Mouse (Mus musculus): Measurements from ENCODE around the gene Cdc14a. TPM values are rescaled to one million over a fixed set of nuclear protein-coding genes. Genes with fewer than 3 reads are reported as not detected.

Cdc14a gene
- polyA plus RNA-seq, 1 experiment, result 2.9 TPM

DNA sequence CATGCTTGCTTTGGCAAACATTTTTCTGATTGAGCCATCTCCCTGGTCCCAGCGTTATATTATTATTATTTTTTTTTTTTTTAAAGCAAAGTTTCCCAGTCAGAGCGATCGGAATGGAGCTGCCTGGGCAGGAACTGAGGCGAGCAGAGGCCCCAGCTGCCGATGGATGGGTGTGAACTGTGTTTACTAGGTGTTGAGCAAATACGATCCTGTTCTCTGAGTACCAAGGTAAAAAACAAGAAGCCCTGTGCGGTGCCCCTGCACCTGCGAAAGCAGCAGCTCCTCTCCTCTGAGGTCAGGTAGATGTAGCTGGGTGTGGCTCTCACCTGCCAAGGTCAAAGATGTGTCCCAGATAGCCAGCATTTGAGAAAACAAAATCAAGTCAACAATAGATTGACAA lies 83.6 kb downstream of the Cdc14a start:
- no peak overlapping the region for H3K4me3 ChIP-seq (ENCODE audit: insufficient read depth, low read length)
- H3K4me1 ChIP-seq (ENCODE audit: control insufficient read depth, insufficient read depth, low read length), result no peaks in the 10 kb centered on the region
- no peak overlapping the region for H3K27ac ChIP-seq (ENCODE audit: insufficient read depth, low read length)
- TF ChIP-seq POLR2A (IDR thresholded peaks at IDR 0.05; ENCODE audit: extremely low read depth, insufficient read depth, low read length) (no peak), CTCF (IDR thresholded peaks at IDR 0.05; ENCODE audit: extremely low read depth, insufficient read depth, low read length) (no peak)

DNA sequence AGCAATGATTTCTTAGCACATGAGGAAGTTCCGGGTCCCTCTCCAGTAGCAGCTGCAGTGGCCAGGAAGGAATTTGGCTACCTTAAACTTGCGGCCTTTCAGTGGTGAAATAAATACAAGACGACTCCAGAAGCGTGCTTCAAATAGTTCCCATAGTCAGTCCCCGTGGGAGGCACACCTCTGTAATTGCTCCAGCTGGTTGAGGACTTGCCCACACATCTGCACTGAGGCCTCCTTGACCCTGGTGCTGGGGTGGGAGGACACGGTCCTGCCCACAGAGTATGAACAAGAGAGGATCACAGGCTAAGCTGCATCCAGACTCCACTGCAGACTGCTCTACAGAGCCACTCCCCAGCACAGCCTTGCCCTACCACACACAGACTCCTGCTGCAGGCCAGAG lies 85.2 kb downstream of the Cdc14a start:
- H3K27ac ChIP-seq (ENCODE audit: insufficient read depth, low read length), result no peak overlapping the region
- no peaks in the 10 kb centered on the region for H3K4me1 ChIP-seq (ENCODE audit: control insufficient read depth, insufficient read depth, low read length)
- H3K4me3 ChIP-seq (ENCODE audit: insufficient read depth, low read length), result no peak overlapping the region
- no peak for TF ChIP-seq POLR2A (IDR thresholded peaks at IDR 0.05; ENCODE audit: extremely low read depth, insufficient read depth, low read length)
- TF ChIP-seq CTCF (IDR thresholded peaks at IDR 0.05; ENCODE audit: extremely low read depth, insufficient read depth, low read length), result no peak

DNA sequence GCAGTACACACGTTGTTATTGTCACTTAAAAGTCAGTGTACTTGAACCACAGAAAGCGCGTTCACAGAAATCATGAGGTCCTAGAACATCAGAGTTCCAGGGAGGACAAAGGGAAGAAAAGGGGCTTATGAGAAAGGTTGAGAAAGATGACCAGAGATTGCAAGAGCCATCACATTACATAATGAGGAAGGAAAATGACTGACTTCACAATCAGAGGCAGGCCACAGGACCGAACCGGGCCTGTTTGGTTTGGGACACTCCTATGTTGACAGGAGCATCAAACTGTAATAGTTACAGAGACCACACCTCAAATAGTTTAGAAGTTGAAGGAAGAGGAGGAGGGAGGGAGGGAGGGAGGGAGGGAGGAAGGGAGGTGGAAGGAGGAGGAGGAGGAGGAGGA lies 86.0 kb downstream of the Cdc14a start:
- Histone ChIP-seq H3K4me1 (ENCODE audit: control insufficient read depth, insufficient read depth, low read length) (no peaks in the 10 kb centered on the region), H3K4me3 (ENCODE audit: insufficient read depth, low read length) (no peak overlapping the region), H3K27ac (ENCODE audit: insufficient read depth, low read length) (no peak overlapping the region)
- TF ChIP-seq POLR2A (IDR thresholded peaks at IDR 0.05; ENCODE audit: extremely low read depth, insufficient read depth, low read length), result no peak
- TF ChIP-seq CTCF (IDR thresholded peaks at IDR 0.05; ENCODE audit: extremely low read depth, insufficient read depth, low read length), result no peak

DNA sequence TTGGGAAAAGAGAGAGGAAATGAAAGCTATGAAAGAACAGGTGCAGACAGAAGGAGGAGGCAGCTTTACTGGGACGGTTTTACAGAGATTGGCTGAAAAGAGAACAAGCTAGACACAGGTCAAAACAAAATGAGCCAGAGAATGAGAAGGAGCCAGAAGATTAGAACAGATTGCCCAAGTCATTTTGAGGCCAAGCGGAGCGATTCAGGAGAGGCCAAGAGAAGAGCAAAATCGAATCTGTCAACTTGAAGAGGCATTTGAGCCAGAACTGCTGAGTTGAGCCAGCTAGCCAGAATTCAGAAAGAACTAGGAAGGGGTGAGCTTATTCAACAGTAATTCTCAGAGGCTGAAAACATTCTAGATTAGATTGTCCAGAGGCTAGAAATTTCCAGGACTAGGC lies 88.8 kb downstream of the Cdc14a start:
- TF ChIP-seq CTCF (IDR thresholded peaks at IDR 0.05; ENCODE audit: extremely low read depth, insufficient read depth, low read length) (no peak), POLR2A (IDR thresholded peaks at IDR 0.05; ENCODE audit: extremely low read depth, insufficient read depth, low read length) (no peak)
- no peak overlapping the region for H3K27ac ChIP-seq (ENCODE audit: insufficient read depth, low read length)
- H3K4me1 ChIP-seq (ENCODE audit: control insufficient read depth, insufficient read depth, low read length), result no peaks in the 10 kb centered on the region
- H3K4me3 ChIP-seq (ENCODE audit: insufficient read depth, low read length), result no peak overlapping the region

DNA sequence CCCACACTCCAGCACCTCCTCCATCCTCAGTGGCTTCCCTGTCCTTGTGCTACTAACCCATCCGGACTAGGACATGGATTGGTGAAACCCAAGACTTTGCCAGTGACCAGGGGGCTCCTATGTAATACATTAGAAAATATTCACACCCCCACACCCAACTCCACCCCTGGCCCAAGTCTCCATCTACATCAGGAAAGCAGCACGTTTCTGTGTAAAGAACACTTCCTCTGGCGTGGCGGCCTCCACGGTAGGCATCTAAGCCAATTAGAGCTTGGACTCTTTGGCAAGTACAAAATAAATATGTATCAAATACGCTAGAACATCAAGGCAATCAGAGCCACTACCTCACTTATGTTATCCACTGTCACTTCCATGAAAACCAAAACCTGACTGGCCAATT lies 90.1 kb downstream of the Cdc14a start:
- no peak overlapping the region for H3K27ac ChIP-seq (ENCODE audit: insufficient read depth, low read length)
- no peak overlapping the region for H3K4me3 ChIP-seq (ENCODE audit: insufficient read depth, low read length)
- TF ChIP-seq POLR2A (IDR thresholded peaks at IDR 0.05; ENCODE audit: extremely low read depth, insufficient read depth, low read length) (no peak), CTCF (IDR thresholded peaks at IDR 0.05; ENCODE audit: extremely low read depth, insufficient read depth, low read length) (no peak)
- H3K4me1 ChIP-seq (ENCODE audit: control insufficient read depth, insufficient read depth, low read length), result no peaks in the 10 kb centered on the region

DNA sequence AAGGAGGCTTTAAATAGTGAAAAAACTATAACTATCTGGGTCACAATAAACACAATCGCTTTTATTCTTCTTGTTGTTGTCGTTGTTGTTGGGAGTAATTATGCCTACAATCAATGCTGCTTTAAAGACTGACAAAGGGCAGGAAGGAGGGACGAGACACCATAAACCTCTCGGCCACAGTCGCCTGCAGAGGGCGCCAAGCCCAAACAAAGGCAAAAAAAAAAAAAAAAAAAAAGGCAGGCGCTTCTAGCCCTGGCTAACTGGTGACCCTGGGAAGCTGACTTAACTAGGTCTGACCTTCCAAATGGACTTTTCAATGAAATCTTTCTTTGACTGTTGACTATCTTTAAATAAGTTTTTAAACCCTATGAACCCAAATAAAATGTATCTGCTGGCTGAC lies 90.6 kb downstream of the Cdc14a start:
- TF ChIP-seq CTCF (IDR thresholded peaks at IDR 0.05; ENCODE audit: extremely low read depth, insufficient read depth, low read length) (peak; percentile 40; the same call in 1 of the 2 replicates), POLR2A (IDR thresholded peaks at IDR 0.05; ENCODE audit: extremely low read depth, insufficient read depth, low read length) (no peak)
- Histone ChIP-seq H3K4me3 (ENCODE audit: insufficient read depth, low read length) (no peak overlapping the region), H3K4me1 (ENCODE audit: control insufficient read depth, insufficient read depth, low read length) (no peaks in the 10 kb centered on the region), H3K27ac (ENCODE audit: insufficient read depth, low read length) (no peak overlapping the region)

DNA sequence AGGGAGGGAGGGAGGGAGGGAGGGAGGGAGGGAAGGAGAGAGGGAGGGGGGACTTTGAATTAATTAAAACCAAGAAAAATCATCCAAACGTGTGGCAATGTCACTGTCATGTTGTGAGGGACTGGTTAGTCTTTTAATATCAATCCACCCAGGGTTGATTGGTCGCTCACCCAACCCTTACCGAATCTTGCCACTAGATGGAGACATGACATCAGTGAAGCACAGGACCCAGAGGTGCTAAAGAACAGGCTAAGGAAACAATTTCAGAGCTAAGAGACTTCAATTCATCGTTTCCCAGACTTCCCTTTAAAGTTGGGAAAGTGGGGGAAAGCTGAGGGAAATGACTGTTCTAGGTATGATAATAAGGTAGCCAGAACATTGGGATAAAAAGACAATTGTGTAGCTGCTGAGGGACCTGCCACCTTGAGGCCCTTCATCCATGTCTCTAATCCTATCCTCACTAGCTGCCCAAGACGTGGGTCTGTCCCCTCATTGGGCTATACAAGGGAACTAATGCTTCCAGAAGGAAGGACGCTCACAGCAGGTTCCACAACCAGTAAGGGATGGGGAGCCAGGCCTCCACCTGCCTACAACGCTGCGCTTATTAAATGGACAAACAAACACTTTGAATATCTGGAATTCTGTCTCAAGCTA lies 91.9 kb downstream of the Cdc14a start:
- TF ChIP-seq CTCF (IDR thresholded peaks at IDR 0.05; ENCODE audit: extremely low read depth, insufficient read depth, low read length), result peak; percentile 90
- no peak for TF ChIP-seq POLR2A (IDR thresholded peaks at IDR 0.05; ENCODE audit: extremely low read depth, insufficient read depth, low read length)
- Histone ChIP-seq H3K4me1 (ENCODE audit: control insufficient read depth, insufficient read depth, low read length) (no peaks in the 10 kb centered on the region), H3K4me3 (ENCODE audit: insufficient read depth, low read length) (no peak overlapping the region), H3K27ac (ENCODE audit: insufficient read depth, low read length) (no peak overlapping the region)

DNA sequence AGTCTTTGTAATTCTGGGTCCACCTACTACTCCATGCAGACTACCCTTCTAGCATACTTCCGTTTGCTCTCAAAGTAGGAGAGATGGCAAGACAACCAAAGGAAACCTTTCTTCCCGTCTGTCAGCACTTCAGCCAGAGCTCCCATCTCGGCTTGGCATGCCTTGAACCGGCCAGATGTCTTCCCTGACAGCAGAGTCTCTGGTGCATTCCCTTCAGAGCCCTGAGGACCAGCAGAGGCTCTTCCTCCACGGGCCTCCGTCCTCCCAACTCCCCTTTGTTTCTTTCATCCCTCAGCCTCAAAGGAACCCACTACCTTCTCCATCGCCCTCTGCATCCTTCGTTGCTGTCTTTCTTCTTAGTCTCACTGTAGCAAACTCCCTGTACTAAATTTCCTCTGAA lies 93.9 kb downstream of the Cdc14a start:
- Histone ChIP-seq H3K4me3 (ENCODE audit: insufficient read depth, low read length) (no peak overlapping the region), H3K27ac (ENCODE audit: insufficient read depth, low read length) (no peak overlapping the region), H3K4me1 (ENCODE audit: control insufficient read depth, insufficient read depth, low read length) (0 out of 2 replicates have a peak, but pooled peaks cover 2% of the 10 kb centered on the region)
- TF ChIP-seq POLR2A (IDR thresholded peaks at IDR 0.05; ENCODE audit: extremely low read depth, insufficient read depth, low read length), result no peak
- no peak for TF ChIP-seq CTCF (IDR thresholded peaks at IDR 0.05; ENCODE audit: extremely low read depth, insufficient read depth, low read length)

DNA sequence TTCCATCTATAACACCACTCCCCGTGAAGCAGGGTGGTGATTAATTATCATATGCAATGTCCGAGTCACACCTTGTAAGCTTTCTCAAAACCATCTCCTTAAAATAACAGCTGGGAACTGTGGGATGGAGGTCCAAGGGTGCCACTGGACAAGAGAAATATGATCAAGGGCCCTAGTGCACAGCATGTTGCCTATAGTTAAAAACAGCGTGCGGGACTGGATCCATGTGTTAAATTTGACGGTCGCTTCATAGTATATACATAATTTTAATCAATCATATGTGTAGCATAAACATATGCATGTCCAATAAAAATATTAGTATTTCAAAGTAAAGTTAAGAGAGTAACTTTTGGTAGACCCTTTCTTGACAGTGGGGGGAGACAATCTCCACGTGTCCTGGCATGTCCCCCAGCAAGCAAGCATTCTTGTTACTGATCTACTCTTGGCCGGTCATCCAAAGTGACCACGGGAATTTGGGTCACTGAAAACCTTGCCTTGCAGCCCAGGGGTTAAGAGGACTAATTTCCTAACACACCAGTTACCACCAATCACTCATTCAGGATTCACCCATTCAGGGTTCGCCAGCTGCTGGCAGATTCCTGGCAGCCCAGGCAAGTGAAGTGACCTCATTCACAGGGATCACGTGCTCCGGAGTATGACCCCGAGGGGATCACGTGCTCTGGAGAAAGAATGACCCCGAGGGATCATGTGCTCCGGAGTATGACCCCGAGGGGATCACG lies 94.6 kb downstream of the Cdc14a start:
- H3K4me1 ChIP-seq (ENCODE audit: control insufficient read depth, insufficient read depth, low read length), result 0 out of 2 replicates have a peak, but pooled peaks cover 2% of the 10 kb centered on the region
- TF ChIP-seq POLR2A (IDR thresholded peaks at IDR 0.05; ENCODE audit: extremely low read depth, insufficient read depth, low read length) (no peak), CTCF (IDR thresholded peaks at IDR 0.05; ENCODE audit: extremely low read depth, insufficient read depth, low read length) (no peak)
- no peak overlapping the region for H3K27ac ChIP-seq (ENCODE audit: insufficient read depth, low read length)
- no peak overlapping the region for H3K4me3 ChIP-seq (ENCODE audit: insufficient read depth, low read length)

DNA sequence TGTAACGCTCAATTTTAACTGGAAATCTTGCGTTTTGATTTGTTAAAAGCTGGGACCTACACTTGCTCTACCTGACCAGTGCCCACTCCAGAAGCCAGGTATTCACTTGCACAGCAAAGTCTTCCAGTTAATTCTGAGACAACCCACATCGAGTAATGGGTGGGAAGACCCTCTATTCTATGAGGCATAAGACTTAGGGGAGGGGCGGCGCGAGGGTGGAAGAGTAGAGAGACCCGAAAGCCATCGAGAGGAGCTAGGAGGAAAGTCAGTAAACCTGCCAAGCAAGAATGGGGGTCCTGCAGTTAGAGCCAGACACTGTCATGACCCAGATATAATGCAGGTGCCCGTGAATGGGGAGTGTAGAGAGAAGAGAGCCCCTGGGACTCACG lies 96.2 kb downstream of the Cdc14a start:
- no peak for TF ChIP-seq POLR2A (IDR thresholded peaks at IDR 0.05; ENCODE audit: extremely low read depth, insufficient read depth, low read length)
- TF ChIP-seq CTCF (IDR thresholded peaks at IDR 0.05; ENCODE audit: extremely low read depth, insufficient read depth, low read length), result no peak
- Histone ChIP-seq H3K4me1 (ENCODE audit: control insufficient read depth, insufficient read depth, low read length) (0 out of 2 replicates have a peak, but pooled peaks cover 2% of the 10 kb centered on the region), H3K4me3 (ENCODE audit: insufficient read depth, low read length) (no peak overlapping the region), H3K27ac (ENCODE audit: insufficient read depth, low read length) (no peak overlapping the region)
